Mouse (Mus musculus) lung, postnatal 0 days (tissue): ENCODE measurements around the gene Tmem217. TPM values are rescaled to one million over a fixed set of nuclear protein-coding genes. Genes with fewer than 3 reads are reported as not detected.

Experiments
- ATAC-seq: fragments of 200-750 bp; cut with Nextera tagmentation; 2 replicates; pipeline ENCODE4 v1.8.0; 2017; ENCODE audit warnings: moderate library complexity
- DNase-seq: peaks from one replicate; pipeline ENCODE4 v3.0.0-alpha.2; 2016; ENCODE audit warnings: low spot score
- H3K27ac ChIP-seq: fragments of 300-500 bp; sonication (generic); 2 replicates; pipeline ENCODE4 v1.5.1; 2014; ENCODE audit warnings: antibody characterized with exemption, mild to moderate bottlenecking, low read length, mixed read lengths
- H3K27me3 ChIP-seq: fragments of 300-500 bp; sonication (generic); replicated peaks from 2 replicates; pipeline ENCODE4 v1.6.1; 2014; ENCODE audit warnings: low read length, mixed read lengths; ENCODE audit not compliant: insufficient read depth
- H3K36me3 ChIP-seq: fragments of 300-500 bp; sonication (generic); 2 replicates; pipeline ENCODE4 v1.6.1; 2014; ENCODE audit warnings: low read length, mixed read lengths; ENCODE audit not compliant: insufficient read depth
- H3K4me1 ChIP-seq: fragments of 300-500 bp; sonication (generic); 2 replicates; pipeline ENCODE4 v1.6.1; 2014; ENCODE audit warnings: antibody characterized with exemption, low read depth, low read length, mixed read lengths; ENCODE audit not compliant: insufficient read depth
- H3K4me2 ChIP-seq: fragments of 300-500 bp; sonication (generic); replicated peaks from 2 replicates; pipeline ENCODE4 v1.6.1; 2014; ENCODE audit warnings: low read depth, mild to moderate bottlenecking, low read length, moderate library complexity, mixed read lengths
- H3K4me3 ChIP-seq: fragments of 300-500 bp; sonication (generic); 2 replicates; pipeline ENCODE4 v1.5.1; 2014; ENCODE audit warnings: low read depth, low read length
- H3K9ac ChIP-seq: fragments of 300-500 bp; sonication (generic); replicated peaks from 2 replicates; pipeline ENCODE4 v1.6.1; 2014; ENCODE audit warnings: low read depth, mild to moderate bottlenecking
- H3K9me3 ChIP-seq: fragments of 300-500 bp; sonication (generic); 2 replicates; pipeline ENCODE4 v1.6.1; 2016; ENCODE audit warnings: low read length, mixed read lengths
- CTCF ChIP-seq: IDR thresholded peaks from 2 replicates; pipeline ENCODE4 v1.5.1; 2016; ENCODE audit warnings: antibody characterized with exemption, mild to moderate bottlenecking
- EP300 ChIP-seq: IDR thresholded peaks from 2 replicates; pipeline ENCODE4 v1.6.1; 2016; ENCODE audit warnings: antibody characterized with exemption, mild to moderate bottlenecking, control low read depth
- WGBS: fragments of 180-500 bp; shearing (Covaris S2); extraction: QIAGEN DNeasy Blood & Tissue Kit; methylation state at CpG from one replicate; pipeline ENCODE4 v1.1.7; 2014; 5-methylcytosine and 5-hydroxymethylcytosine counted together
- polyA plus RNA-seq: library from polyadenylated mRNA; unstranded; fragments of >200 nt; fragmentation: Nextera tagmentation; extraction: Ambion mirVana; gene quantifications from 2 replicates; pipeline ENCODE4 v1.2.1, GENCODE M21; 2015

The Tmem217 gene
- polyA plus RNA-seq, 1 experiment from 2014 or later: 0.31 TPM

DNA sequence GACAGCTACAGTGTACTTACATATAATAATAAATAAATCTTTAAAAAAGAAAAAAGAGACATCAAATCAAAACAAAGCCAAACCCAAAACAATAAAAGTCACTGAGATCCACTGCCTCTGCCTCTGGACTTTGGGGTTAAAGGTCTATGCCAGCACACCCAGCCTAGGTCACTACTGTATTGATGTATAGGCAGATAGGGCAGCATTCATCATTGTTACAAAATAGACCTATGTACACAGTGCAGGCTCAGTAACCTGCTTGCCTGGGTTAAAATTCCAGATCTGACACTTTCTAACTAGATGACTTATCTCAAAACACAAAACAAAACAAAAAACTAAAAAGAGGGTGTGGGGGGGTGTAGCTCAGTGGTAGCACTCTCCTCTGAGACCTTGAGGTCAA is 2.0 kb upstream of the Tmem217 start:
- no peaks in the 10 kb centered on the region for H3K36me3 ChIP-seq
- H3K4me3 ChIP-seq: no peak overlapping the region
- ATAC-seq: no peak
- H3K27me3 ChIP-seq: no peaks in the 10 kb centered on the region
- H3K4me1 ChIP-seq: peaks cover 8% of the 10 kb centered on the region; the same call in 1 of the 2 replicates
- no peak overlapping the region for H3K27ac ChIP-seq
- no peak overlapping the region for H3K4me2 ChIP-seq
- no peak for DNase-seq
- H3K9me3 ChIP-seq: no peaks in the 10 kb centered on the region
- TF ChIP-seq CTCF (no peak), EP300 (no peak)
- H3K9ac ChIP-seq: no peak overlapping the region

DNA sequence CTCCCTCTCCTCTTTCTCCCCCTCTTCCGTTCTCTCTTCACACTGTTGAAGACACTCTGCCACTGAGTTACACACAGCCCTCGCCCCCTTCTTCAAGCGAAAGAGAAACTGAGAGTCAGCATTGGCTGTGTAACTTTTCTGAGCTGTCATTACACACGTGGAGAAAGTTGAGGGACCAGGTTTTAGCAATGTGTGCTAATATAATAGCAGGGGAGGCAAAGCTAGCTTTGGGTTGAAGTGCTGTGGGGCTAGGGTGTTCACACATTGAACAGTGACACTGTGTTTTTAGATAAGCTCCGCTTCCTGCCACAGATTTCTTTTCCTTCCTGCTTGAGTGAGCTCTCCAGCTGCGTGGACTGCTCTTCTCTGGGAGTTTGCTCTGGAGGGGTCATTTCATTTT is 1.2 kb downstream of the Tmem217 start:
- Histone ChIP-seq H3K4me3 (no peak overlapping the region), H3K4me1 (peaks cover 8% of the 10 kb centered on the region; the same call in 1 of the 2 replicates), H3K9me3 (no peaks in the 10 kb centered on the region), H3K36me3 (no peaks in the 10 kb centered on the region), H3K4me2 (peak overlapping the region; percentile 99), H3K27ac (no peak overlapping the region), H3K9ac (no peak overlapping the region), H3K27me3 (no peaks in the 10 kb centered on the region)
- 15% methylated on average over 6 of the region's 6 CpGs for WGBS
- ATAC-seq: no peak
- peak; percentile 46 for DNase-seq
- TF ChIP-seq EP300: no peak
- TF ChIP-seq CTCF: no peak

DNA sequence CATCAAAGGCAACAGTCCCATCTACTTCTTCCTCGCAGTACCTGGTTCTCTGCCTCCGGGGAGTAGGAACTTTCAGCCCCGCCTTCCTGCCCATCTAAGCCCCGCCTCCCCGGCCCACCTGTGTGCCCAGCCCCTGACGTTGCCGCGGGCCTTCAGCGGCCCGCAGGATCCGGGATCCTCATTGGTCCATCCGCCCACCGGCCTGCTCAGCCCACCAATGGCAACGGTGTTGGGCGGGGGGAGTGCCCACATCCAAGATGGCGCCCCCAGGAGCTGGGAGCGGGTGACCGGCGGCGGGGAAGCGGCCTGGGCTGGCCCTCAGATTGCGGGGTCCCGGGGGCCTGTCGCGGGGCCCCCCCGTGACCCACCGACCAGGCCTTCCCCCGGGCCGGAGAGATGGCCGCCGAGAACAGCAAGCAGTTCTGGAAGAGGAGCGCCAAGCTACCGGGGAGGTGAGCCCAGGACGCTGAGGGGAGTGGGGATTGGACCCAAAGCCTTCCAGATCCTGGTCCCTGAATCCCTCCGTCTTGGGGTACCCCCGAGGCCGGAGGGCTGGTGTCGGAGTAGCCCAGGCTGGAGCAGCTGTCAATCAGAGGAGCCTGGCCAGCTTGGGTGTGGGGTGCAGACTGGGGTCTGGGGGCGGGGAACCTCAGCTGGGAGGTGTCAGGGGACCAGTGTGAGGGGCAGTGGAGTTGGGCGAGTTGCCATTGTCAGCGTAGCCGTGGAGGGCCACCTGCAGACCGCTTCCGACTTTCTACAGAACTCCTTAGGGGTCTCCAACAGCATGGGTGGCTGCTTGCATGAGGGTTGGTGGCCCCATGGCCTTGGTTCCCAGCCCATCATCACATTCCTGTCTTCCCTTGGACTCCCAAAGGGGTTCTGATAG is 2.4 kb downstream of the Tmem217 start, which contains the start of the genes Gm17657 and Tbc1d22b:
Gene Gm17657, minus strand, starts transcription at position 96 of the 886 bp plus-strand sequence.
Gene Tbc1d22b, plus strand, starts transcription at position 243 of the 886 bp plus-strand sequence.
- Histone ChIP-seq H3K4me3 (peak within 1 kb of the TSS; percentile 90), H3K36me3 (no peaks in the 10 kb centered on the region), H3K27me3 (no peaks in the 10 kb centered on the region), H3K27ac (peak within 1 kb of the TSS; percentile 51; the same call in 1 of the 2 replicates), H3K9ac (peak within 1 kb of the TSS; percentile 89), H3K4me1 (peaks cover 8% of the 10 kb centered on the region; the same call in 1 of the 2 replicates), H3K9me3 (no peaks in the 10 kb centered on the region), H3K4me2 (peak within 1 kb of the TSS; percentile 99)
- no peak for TF ChIP-seq EP300
- no peak for TF ChIP-seq CTCF
- ATAC-seq: peak; percentile 100
- WGBS: 2% methylated on average over 41 of the region's 44 CpGs
- DNase-seq: peak; percentile 97

DNA sequence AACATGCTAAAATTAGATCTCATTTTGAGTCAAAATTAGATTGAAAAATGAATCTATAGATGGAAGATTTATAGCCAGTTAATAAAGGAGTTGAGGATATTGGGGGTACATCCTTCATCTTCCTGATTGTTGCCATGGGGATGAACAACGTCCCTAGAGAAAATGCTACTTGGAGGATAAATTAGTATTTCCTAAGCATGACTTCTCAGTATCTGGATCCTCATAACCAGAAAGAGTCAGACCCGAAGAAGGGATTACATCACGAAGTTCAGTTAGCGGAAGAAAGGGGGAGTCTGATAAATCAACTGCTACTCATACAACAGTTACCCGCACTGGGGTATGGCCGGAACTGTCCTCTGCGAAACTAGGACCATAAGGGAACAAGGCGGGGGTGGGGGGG is 3.2 kb downstream of the Tmem217 start:
- H3K4me1 ChIP-seq: peaks cover 8% of the 10 kb centered on the region; the same call in 1 of the 2 replicates
- no peaks in the 10 kb centered on the region for H3K27me3 ChIP-seq
- no peaks in the 10 kb centered on the region for H3K36me3 ChIP-seq
- peak overlapping the region; percentile 99; the same call in 1 of the 2 replicates for H3K4me2 ChIP-seq
- no peak overlapping the region for H3K9ac ChIP-seq
- H3K9me3 ChIP-seq: no peaks in the 10 kb centered on the region
- H3K4me3 ChIP-seq: no peak overlapping the region
- WGBS: 33% methylated on average over 8 of the region's 8 CpGs
- H3K27ac ChIP-seq: no peak overlapping the region
- no peak for TF ChIP-seq EP300
- TF ChIP-seq CTCF: no peak
- ATAC-seq: no peak
- DNase-seq: no peak

DNA sequence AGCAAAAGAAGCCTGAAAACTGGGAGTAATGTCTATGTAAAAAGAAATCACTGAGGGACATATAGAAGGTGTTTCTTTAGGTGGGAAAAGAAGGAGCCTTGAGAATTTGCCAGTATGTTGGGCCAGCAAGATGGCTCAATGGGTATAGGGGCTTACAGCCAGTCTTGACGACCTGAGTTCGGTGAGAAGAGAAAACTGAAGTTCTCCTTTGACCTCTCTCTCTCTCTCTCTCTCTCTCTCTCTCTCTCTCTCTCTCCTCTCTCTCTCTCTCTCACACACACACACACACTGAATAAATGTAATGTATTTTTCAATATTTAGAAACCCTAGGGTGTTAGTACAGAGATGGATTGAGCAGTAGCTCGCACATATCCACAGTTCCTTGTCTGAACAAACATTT is 3.7 kb downstream of the Tmem217 start:
- H3K9me3 ChIP-seq: no peaks in the 10 kb centered on the region
- WGBS: 60% methylated on average over 3 of the region's 3 CpGs
- no peaks in the 10 kb centered on the region for H3K27me3 ChIP-seq
- no peaks in the 10 kb centered on the region for H3K36me3 ChIP-seq
- TF ChIP-seq EP300 (no peak), CTCF (no peak)
- DNase-seq (no peak), ATAC-seq (no peak)
- peaks cover 8% of the 10 kb centered on the region; the same call in 1 of the 2 replicates for H3K4me1 ChIP-seq
- H3K4me3 ChIP-seq: no peak overlapping the region
- H3K9ac ChIP-seq: no peak overlapping the region
- no peak overlapping the region for H3K4me2 ChIP-seq
- no peak overlapping the region for H3K27ac ChIP-seq

DNA sequence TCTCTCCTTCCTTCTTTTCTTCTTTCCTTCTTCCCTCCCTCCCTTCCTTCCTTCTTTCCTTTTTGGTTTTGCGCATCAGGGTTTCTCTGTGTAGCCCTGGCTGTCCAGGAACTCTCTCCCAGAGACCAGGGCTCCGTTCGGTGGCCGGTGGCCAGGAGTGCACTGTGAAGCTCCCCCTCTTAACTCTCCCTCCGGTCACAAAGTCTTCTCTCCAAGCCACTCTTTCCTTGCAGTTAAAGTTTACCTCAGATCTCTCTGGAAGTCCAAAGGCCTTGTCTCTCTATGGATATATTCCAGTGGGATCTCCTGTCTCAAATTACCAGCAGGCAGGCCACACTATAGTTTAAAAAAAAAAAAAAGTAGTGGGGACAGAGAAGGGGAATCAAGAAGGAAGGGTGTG is 6.9 kb downstream of the Tmem217 start:
- no peaks in the 10 kb centered on the region for H3K9me3 ChIP-seq
- ATAC-seq: no peak

More for the DNA sequence above, 6.9 kb downstream of the Tmem217 start:
- Histone ChIP-seq H3K4me1 (peaks cover 3% of the 10 kb centered on the region; the same call in 1 of the 2 replicates), H3K9ac (no peak overlapping the region), H3K4me2 (no peak overlapping the region), H3K27me3 (no peaks in the 10 kb centered on the region), H3K4me3 (no peak overlapping the region), H3K27ac (no peak overlapping the region), H3K36me3 (no peaks in the 10 kb centered on the region)
- TF ChIP-seq EP300 (no peak), CTCF (no peak)
- no peak for DNase-seq
- 92% methylated on average over 5 of the region's 5 CpGs for WGBS
